Mouse (Mus musculus) midbrain, embryonic 10.5 days (tissue): ENCODE results near the gene Acat2. TPM values are rescaled to one million over a fixed set of nuclear protein-coding genes. Genes with fewer than 3 reads are reported as not detected.
"Not testable (repeated sequence)": the region's sequence is repeated elsewhere in the genome, so short reads cannot be mapped to it uniquely, and the experiment has no call there.

ENCODE experiments used
- DNase-seq: peaks from one replicate; pipeline ENCODE4 v3.0.0-alpha.2; 2017; ENCODE audit warnings: low spot score
- H3K27ac ChIP-seq: fragments of 300-500 bp; sonication (generic); replicated peaks from 2 replicates; pipeline ENCODE4 v1.5.1; 2016; ENCODE audit warnings: mild to moderate bottlenecking
- H3K27me3 ChIP-seq: fragments of 300-500 bp; sonication (generic); 2 replicates; pipeline ENCODE4 v1.6.1; 2016; ENCODE audit warnings: low read depth, mild to moderate bottlenecking; ENCODE audit not compliant: poor library complexity, severe bottlenecking
- H3K36me3 ChIP-seq: fragments of 300-500 bp; sonication (generic); 2 replicates; pipeline ENCODE4 v1.6.1; 2016; ENCODE audit warnings: mild to moderate bottlenecking, moderate library complexity
- H3K4me1 ChIP-seq: fragments of 300-500 bp; sonication (generic); 2 replicates; pipeline ENCODE4 v1.6.1; 2016
- H3K4me3 ChIP-seq: fragments of 300-500 bp; sonication (generic); 2 replicates; pipeline ENCODE4 v1.5.1; 2016; ENCODE audit warnings: mild to moderate bottlenecking, moderate library complexity
- H3K9me3 ChIP-seq: fragments of 300-500 bp; sonication (generic); replicated peaks from 2 replicates; pipeline ENCODE4 v1.6.1; 2016; ENCODE audit warnings: mild to moderate bottlenecking
- WGBS: fragments of 180-500 bp; shearing (Covaris S2); methylation state at CpG from one replicate; pipeline ENCODE4 v1.1.7; 2016; 5-methylcytosine and 5-hydroxymethylcytosine counted together
- polyA plus RNA-seq: library from polyadenylated mRNA; unstranded; fragments of >200 nt; fragmentation: Nextera tagmentation; extraction: Ambion mirVana; gene quantifications from 2 replicates; pipeline ENCODE4 v1.2.1, GENCODE M21; 2016

Acat2 gene
- polyA plus RNA-seq, 1 experiment from 2014 or later = 410 TPM

GRCm38 (mm10) chr17:12915881-12916583 lies 44.5 kb downstream of the Acat2 start, which contains the start of gene Mrpl18:
Gene Mrpl18, minus strand, starts transcription at chr17:12916345.
- H3K27me3 ChIP-seq = no peaks in the 10 kb centered on the region
- peaks cover 73% of the 10 kb centered on the region for H3K36me3 ChIP-seq
- DNase-seq = peak; percentile 100
- H3K4me3 ChIP-seq = peak within 1 kb of the TSS; percentile 96
- no peaks in the 10 kb centered on the region for H3K9me3 ChIP-seq
- under 1% methylated on average over 56 of the region's 56 CpGs for WGBS
- peaks cover 18% of the 10 kb centered on the region for H3K4me1 ChIP-seq
- H3K27ac ChIP-seq = peak within 1 kb of the TSS; percentile 99

- Histone ChIP-seq H3K9me3 (no peaks in the 10 kb centered on the region), H3K36me3 (peaks cover 73% of the 10 kb centered on the region), H3K4me3 (peak within 1 kb of the TSS; percentile 96), H3K4me1 (peaks cover 18% of the 10 kb centered on the region), H3K27me3 (no peaks in the 10 kb centered on the region), H3K27ac (peak within 1 kb of the TSS; percentile 99)
- DNase-seq = no peak
- 2% methylated on average over 18 of the region's 18 CpGs for WGBS
Observed at GRCm38 (mm10) chr17:12915488-12915880, 45.1 kb downstream of the Acat2 start, which contains the start of gene Tcp1. Gene Tcp1, plus strand, starts transcription at chr17:12915701.

GRCm38 (mm10) chr17:12910391-12910790 lies 50.2 kb downstream of the Acat2 start:
- peaks cover 64% of the 10 kb centered on the region for H3K36me3 ChIP-seq
- H3K27ac ChIP-seq = no peak overlapping the region
- no peak overlapping the region for H3K4me3 ChIP-seq
- no peaks in the 10 kb centered on the region for H3K9me3 ChIP-seq
- no peaks in the 10 kb centered on the region for H3K27me3 ChIP-seq
- H3K4me1 ChIP-seq = peaks cover 7% of the 10 kb centered on the region
- no peak for DNase-seq
- 91% methylated on average over 8 of the region's 8 CpGs for WGBS

GRCm38 (mm10) chr17:12909361-12910280 lies 50.9 kb downstream of the Acat2 start, which contains the start of gene Pnldc1:
Gene Pnldc1, minus strand, starts transcription at chr17:12910230.
- 81% methylated on average over 35 of the region's 35 CpGs for WGBS
- H3K36me3 ChIP-seq = peaks cover 70% of the 10 kb centered on the region
- no peak for DNase-seq

GRCm38 (mm10) chr17:12906436-12906835 lies 54.1 kb downstream of the Acat2 start:
- Histone ChIP-seq H3K4me1 (peaks cover 16% of the 10 kb centered on the region), H3K4me3 (no peak overlapping the region), H3K27ac (no peak overlapping the region), H3K36me3 (peaks cover 60% of the 10 kb centered on the region), H3K27me3 (no peaks in the 10 kb centered on the region), H3K9me3 (no peaks in the 10 kb centered on the region)
- WGBS = 92% methylated on average over 9 of the region's 9 CpGs
- no peak for DNase-seq

More at GRCm38 (mm10) chr17:12909361-12910280, 50.9 kb downstream of the Acat2 start, which contains the start of gene Pnldc1:
- no peak within 1 kb of the TSS for H3K4me3 ChIP-seq
- no peaks in the 10 kb centered on the region for H3K4me1 ChIP-seq
- 0 out of 2 replicates have a peak within 1 kb of the TSS, but pooled peaks have one; percentile 17 for H3K27ac ChIP-seq
- no peaks in the 10 kb centered on the region for H3K9me3 ChIP-seq
- H3K27me3 ChIP-seq = no peaks in the 10 kb centered on the region

- Histone ChIP-seq H3K4me3 (no peak overlapping the region), H3K36me3 (peaks cover 60% of the 10 kb centered on the region), H3K27me3 (no peaks in the 10 kb centered on the region), H3K9me3 (no peaks in the 10 kb centered on the region), H3K4me1 (peaks cover 16% of the 10 kb centered on the region), H3K27ac (no peak overlapping the region)
- DNase-seq = no peak
- WGBS = 98% methylated on average over 4 of the region's 4 CpGs
Observed at GRCm38 (mm10) chr17:12905810-12906209, 54.7 kb downstream of the Acat2 start.

GRCm38 (mm10) chr17:12904349-12904748 lies 56.2 kb downstream of the Acat2 start:
- peaks cover 60% of the 10 kb centered on the region for H3K36me3 ChIP-seq
- WGBS = 77% methylated on average over 1 of the region's 1 CpGs
- DNase-seq = no peak
- no peaks in the 10 kb centered on the region for H3K27me3 ChIP-seq
- H3K4me3 ChIP-seq = no peak overlapping the region
- H3K27ac ChIP-seq = no peak overlapping the region
- H3K4me1 ChIP-seq = peaks cover 16% of the 10 kb centered on the region
- no peaks in the 10 kb centered on the region for H3K9me3 ChIP-seq

- Histone ChIP-seq H3K4me1 (peaks cover 16% of the 10 kb centered on the region), H3K27ac (peak overlapping the region; percentile 78), H3K36me3 (peaks cover 65% of the 10 kb centered on the region), H3K4me3 (no peak overlapping the region), H3K9me3 (no peaks in the 10 kb centered on the region), H3K27me3 (no peaks in the 10 kb centered on the region)
- WGBS = 29% methylated on average over 11 of the region's 12 CpGs
- DNase-seq = peak; percentile 65
Observed at GRCm38 (mm10) chr17:12903372-12904333, 56.9 kb downstream of the Acat2 start.

- 94% methylated on average over 6 of the region's 6 CpGs for WGBS
- Histone ChIP-seq H3K4me3 (no peak overlapping the region), H3K27ac (no peak overlapping the region), H3K9me3 (no peaks in the 10 kb centered on the region), H3K27me3 (no peaks in the 10 kb centered on the region), H3K36me3 (peaks cover 67% of the 10 kb centered on the region), H3K4me1 (peaks cover 16% of the 10 kb centered on the region)
- no peak for DNase-seq
Observed at GRCm38 (mm10) chr17:12902291-12902690, 58.3 kb downstream of the Acat2 start.

GRCm38 (mm10) chr17:12898607-12899006 lies 61.9 kb downstream of the Acat2 start:
- WGBS = 40% methylated on average over 2 of the region's 2 CpGs
- H3K4me3 ChIP-seq, DNase-seq, H3K27me3 ChIP-seq, H3K9me3 ChIP-seq, H3K27ac ChIP-seq: not testable (repeated sequence)
- H3K4me1 ChIP-seq = peaks cover 10% of the 10 kb centered on the region
- H3K36me3 ChIP-seq = peaks cover 59% of the 10 kb centered on the region

- Histone ChIP-seq H3K9me3 (no peaks in the 10 kb centered on the region), H3K4me1 (peaks cover under 1% of the 10 kb centered on the region; the same call in 1 of the 2 replicates), H3K4me3 (no peak overlapping the region), H3K27ac (peak overlapping the region; percentile 52), H3K36me3 (peaks cover 52% of the 10 kb centered on the region), H3K27me3 (no peaks in the 10 kb centered on the region)
- 87% methylated on average over 5 of the region's 5 CpGs for WGBS
- DNase-seq = no peak
Observed at GRCm38 (mm10) chr17:12897674-12898073, 62.9 kb downstream of the Acat2 start.
